Mouse (Mus musculus): ENCODE measurements at regions not wholly inside any gene's neighbourhood (a gene's known extent, or its start where the extent isn't known, plus 50 kb on each side); places are given as distances from the start of the nearest gene placed in this dataset.
A peak's percentile ranks its signal among the peaks of the same experiment; 100 is the strongest.
"Not testable (repeated sequence)": the region's sequence is repeated elsewhere in the genome, so short reads cannot be mapped to it uniquely, and the experiment has no call there.

DNA sequence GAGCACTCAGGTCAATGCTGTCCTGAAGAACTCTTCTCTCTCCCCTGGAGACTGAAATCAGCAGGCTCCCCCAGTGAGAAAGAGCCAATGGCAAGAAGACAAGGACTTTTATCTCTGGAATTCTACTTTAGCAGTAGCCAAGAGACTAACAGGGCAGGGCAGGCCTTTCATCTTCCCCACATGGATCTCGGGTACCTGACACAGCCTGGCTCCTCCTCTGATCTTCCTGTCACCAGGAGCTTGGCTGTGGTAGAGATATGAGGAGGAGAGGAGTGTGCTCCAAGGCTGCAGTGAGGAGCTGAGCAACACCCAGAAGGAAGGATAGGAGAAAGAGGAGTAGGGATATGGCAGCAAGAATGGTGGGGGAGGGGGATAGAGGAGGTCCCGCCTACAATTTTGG lies 488.5 kb downstream of the Tns1 start:
- ATAC-seq (ENCODE audit: low FRiP score), result no peak
- no peak overlapping the region for H3K27ac ChIP-seq (replicated peaks)
- WGBS, result 86% methylated on average over 2 of the region's 2 CpGs
- no peak overlapping the region for H3K4me3 ChIP-seq (replicated peaks)
- H3K9me3 ChIP-seq (replicated peaks), result no peaks in the 10 kb centered on the region
- no peaks in the 10 kb centered on the region for H3K36me3 ChIP-seq
- H3K4me1 ChIP-seq, result peaks cover 3% of the 10 kb centered on the region; the same call in 1 of the 2 replicates
- no peak overlapping the region for H3K9ac ChIP-seq (replicated peaks)
- H3K27me3 ChIP-seq (replicated peaks), result no peaks in the 10 kb centered on the region
- no peak overlapping the region for H3K4me2 ChIP-seq

DNA sequence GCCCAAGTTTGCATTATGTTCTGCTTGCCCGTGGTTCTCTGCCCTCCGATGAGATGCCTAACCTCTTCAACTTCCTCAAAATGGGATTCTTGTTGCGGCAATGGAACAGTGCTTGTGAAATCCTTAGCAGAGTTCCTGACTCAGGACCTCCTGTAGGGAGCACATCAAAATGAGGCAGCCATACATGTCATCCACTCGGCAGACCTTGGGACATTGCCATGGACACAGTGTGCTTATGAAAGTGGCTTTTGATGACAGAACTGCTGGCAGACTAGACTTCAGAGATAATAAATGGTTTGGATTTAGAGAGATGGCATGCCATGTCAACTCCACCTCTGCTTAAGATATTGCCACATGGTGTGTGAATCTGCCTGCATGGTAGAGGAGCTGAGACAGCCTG lies 489.4 kb downstream of the Tns1 start:
- Histone ChIP-seq H3K36me3 (no peaks in the 10 kb centered on the region), H3K4me3 (replicated peaks) (no peak overlapping the region), H3K4me2 (no peak overlapping the region), H3K27ac (replicated peaks) (no peak overlapping the region), H3K27me3 (replicated peaks) (no peaks in the 10 kb centered on the region), H3K4me1 (peaks cover 4% of the 10 kb centered on the region; the same call in 1 of the 2 replicates), H3K9ac (replicated peaks) (no peak overlapping the region), H3K9me3 (replicated peaks) (no peaks in the 10 kb centered on the region)
- 83% methylated on average over 4 of the region's 4 CpGs for WGBS
- no peak for ATAC-seq (ENCODE audit: low FRiP score)

DNA sequence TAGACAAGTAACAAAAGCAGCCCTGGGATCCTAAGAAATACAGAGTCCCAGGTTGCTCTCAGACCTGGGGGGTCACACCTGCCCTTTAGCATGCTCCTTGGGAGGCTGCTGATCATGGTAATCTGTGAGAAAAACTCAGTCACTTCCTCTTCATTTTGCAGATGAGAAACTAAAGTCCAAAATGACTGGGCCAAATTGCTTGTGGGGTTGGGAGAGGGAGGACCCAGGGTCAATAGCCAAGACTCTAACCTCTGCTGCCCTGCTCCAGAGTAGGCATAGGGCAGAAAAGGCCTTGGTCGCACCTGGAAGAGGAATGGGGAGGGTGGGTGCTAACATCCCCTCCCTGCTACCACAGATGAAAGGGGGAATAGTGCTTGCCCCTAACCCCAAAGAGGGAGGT lies 491.2 kb downstream of the Tns1 start:
- WGBS, result 95% methylated on average over 1 of the region's 1 CpGs
- Histone ChIP-seq H3K4me3 (replicated peaks) (no peak overlapping the region), H3K4me1 (peaks cover 4% of the 10 kb centered on the region; the same call in 1 of the 2 replicates), H3K9me3 (replicated peaks) (no peaks in the 10 kb centered on the region), H3K36me3 (no peaks in the 10 kb centered on the region), H3K27me3 (replicated peaks) (no peaks in the 10 kb centered on the region), H3K27ac (replicated peaks) (no peak overlapping the region), H3K4me2 (no peak overlapping the region), H3K9ac (replicated peaks) (no peak overlapping the region)
- no peak for ATAC-seq (ENCODE audit: low FRiP score)

DNA sequence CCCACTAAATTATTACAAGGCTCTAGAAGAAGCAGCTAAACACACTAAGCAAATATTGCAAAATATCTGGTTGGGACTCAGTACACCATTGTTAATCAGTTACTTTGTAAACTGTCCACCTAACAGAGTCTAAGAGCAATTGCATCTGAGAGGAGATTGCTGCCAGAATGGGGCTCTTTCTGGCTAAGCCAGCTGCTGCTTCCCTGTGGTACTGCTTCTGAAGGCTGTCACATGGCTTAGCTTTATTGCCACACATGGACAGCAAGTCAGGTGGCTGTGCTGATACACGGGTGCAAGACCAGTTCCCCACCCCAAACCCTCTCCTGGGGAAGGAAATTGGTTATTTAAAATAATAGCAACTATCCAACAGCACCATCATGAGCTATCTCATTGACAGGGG lies 493.9 kb downstream of the Tns1 start:
- Histone ChIP-seq H3K4me1 (peaks cover 5% of the 10 kb centered on the region; the same call in 1 of the 2 replicates), H3K36me3 (no peaks in the 10 kb centered on the region), H3K27me3 (replicated peaks) (no peaks in the 10 kb centered on the region), H3K9me3 (replicated peaks) (no peaks in the 10 kb centered on the region), H3K9ac (replicated peaks) (no peak overlapping the region), H3K4me3 (replicated peaks) (no peak overlapping the region), H3K27ac (replicated peaks) (no peak overlapping the region), H3K4me2 (no peak overlapping the region)
- 0% methylated on average over 1 of the region's 1 CpGs for WGBS
- ATAC-seq (ENCODE audit: low FRiP score), result no peak

DNA sequence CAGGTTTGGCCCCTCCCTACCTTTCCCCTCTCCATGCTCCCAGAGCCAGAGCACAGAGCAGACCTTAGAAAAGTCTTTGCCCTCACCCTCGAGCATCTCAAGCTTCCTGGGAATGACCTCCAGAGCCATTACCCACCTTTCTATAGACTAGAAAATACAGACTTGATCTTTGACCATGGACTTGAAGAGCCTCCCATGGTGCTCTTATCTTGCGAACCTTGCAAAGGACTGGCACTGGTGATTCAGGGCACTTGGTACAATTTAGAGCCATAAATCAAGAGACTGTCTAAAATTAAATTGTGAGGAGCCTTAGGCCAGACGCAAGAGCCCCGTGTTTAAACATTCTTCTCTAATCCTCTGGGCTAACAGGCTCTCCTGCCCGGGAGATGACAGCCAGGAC lies 498.9 kb downstream of the Tns1 start:
- H3K9me3 ChIP-seq (replicated peaks), result no peaks in the 10 kb centered on the region
- ATAC-seq (ENCODE audit: low FRiP score), result no peak
- H3K4me2 ChIP-seq, result no peak overlapping the region
- H3K36me3 ChIP-seq, result no peaks in the 10 kb centered on the region
- WGBS, result 77% methylated on average over 5 of the region's 5 CpGs
- H3K27me3 ChIP-seq (replicated peaks), result no peaks in the 10 kb centered on the region
- peaks cover 3% of the 10 kb centered on the region; the same call in 1 of the 2 replicates for H3K4me1 ChIP-seq
- H3K4me3 ChIP-seq (replicated peaks), result no peak overlapping the region
- no peak overlapping the region for H3K27ac ChIP-seq (replicated peaks)
- H3K9ac ChIP-seq (replicated peaks), result no peak overlapping the region

DNA sequence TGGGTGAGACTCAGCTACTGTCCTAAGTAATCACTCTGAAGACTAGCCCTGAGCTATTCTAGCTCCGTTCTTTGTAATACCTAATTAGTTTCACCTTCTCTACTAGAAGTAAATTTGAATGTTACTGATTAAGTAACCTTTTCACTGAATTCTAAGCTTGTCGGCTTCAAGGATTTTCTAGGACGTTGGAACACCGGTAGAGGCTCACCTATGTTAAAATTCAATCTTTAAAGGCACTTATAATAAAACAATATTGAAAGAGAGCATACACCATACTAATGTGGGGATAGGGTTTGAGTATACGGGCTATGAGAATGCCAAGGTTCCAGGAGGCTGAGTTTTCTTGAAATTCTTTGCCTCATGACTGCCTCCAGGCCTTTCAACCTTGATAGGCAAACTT lies 503.1 kb downstream of the Tns1 start:
- not testable (repeated sequence) for H3K4me1 ChIP-seq; H3K9me3 ChIP-seq (replicated peaks); H3K36me3 ChIP-seq; H3K27ac ChIP-seq (replicated peaks); H3K4me3 ChIP-seq (replicated peaks); H3K4me2 ChIP-seq; ATAC-seq (ENCODE audit: low FRiP score); H3K27me3 ChIP-seq (replicated peaks); H3K9ac ChIP-seq (replicated peaks)
- 91% methylated on average over 5 of the region's 5 CpGs for WGBS

DNA sequence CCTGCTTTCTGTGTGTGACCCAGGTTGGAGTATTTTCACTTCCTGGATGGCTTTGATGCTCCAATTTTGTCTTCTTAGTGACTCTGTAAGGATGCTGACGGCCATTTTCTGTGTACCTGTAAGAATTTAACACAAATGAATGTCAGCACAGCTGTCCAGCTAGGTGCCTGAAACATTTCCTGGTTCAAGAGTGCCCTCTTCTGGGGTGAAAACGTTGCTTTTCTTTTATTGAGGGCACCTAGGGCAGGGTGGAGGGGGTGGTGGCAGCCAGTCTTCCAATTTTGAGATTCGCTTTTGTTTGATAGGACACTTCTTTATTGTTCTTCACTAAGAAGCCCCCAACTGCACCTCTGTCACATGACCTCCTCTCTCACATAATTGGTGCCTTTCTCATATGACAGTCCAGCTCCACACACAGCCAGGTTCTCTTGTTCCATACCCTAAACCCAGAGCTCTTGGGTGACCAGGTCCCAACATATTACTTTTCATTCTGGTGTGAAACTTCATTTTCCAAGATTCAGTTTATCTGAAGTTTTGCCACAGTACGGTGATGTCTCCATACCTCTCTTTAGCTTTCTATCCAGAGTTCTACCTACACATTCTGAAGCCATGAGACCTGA lies 505.6 kb downstream of the Tns1 start:
- Histone ChIP-seq H3K9ac (replicated peaks) (no peak overlapping the region), H3K27me3 (replicated peaks) (no peaks in the 10 kb centered on the region), H3K4me1 (no peaks in the 10 kb centered on the region), H3K36me3 (no peaks in the 10 kb centered on the region), H3K4me2 (no peak overlapping the region), H3K9me3 (replicated peaks) (no peaks in the 10 kb centered on the region), H3K4me3 (replicated peaks) (no peak overlapping the region), H3K27ac (replicated peaks) (no peak overlapping the region)
- peak; percentile 75; the same call in 1 of the 2 replicates for ATAC-seq (ENCODE audit: low FRiP score)
- 42% methylated on average over 4 of the region's 4 CpGs for WGBS

DNA sequence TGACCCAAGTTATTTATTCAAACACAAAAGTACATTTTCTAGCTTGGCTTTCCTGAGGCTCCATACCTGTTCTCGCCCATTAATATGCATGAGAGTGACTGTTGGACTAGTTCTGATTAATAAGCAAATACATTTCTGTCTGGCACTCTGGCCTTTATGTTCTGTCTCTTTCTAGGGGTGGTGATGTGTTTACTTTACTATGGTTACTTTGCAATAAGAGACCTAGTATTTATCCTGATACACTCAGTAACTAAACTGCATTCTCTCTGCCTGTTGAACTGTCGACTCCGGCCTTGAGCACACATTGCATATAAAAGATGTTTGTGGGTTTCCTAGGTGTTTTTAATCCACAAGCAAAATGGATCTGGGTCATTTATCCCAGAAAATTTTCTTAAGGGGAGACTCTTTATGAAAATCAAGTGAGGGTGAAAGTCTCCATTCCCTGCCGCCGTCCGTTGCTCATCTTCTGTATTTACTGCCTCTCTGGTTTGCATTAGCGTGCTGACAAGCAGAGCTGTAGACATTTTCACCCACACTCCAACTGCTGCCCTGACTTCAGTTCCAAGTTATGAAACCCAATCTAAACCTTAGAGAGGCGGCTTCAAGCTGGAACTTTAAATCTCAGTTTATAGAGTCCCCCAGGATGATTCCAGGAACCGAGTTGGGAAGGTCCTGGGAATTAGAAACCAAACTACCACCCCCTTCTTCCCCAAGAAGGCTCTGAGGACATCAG lies 530.4 kb downstream of the Tns1 start:
- H3K9ac ChIP-seq (replicated peaks), result no peak overlapping the region
- no peak overlapping the region for H3K4me2 ChIP-seq
- ATAC-seq (ENCODE audit: low FRiP score), result no peak
- 83% methylated on average over 9 of the region's 9 CpGs for WGBS
- no peaks in the 10 kb centered on the region for H3K9me3 ChIP-seq (replicated peaks)
- H3K27ac ChIP-seq (replicated peaks), result no peak overlapping the region
- H3K27me3 ChIP-seq (replicated peaks), result no peaks in the 10 kb centered on the region
- H3K36me3 ChIP-seq, result no peaks in the 10 kb centered on the region
- no peak overlapping the region for H3K4me3 ChIP-seq (replicated peaks)
- no peaks in the 10 kb centered on the region for H3K4me1 ChIP-seq

DNA sequence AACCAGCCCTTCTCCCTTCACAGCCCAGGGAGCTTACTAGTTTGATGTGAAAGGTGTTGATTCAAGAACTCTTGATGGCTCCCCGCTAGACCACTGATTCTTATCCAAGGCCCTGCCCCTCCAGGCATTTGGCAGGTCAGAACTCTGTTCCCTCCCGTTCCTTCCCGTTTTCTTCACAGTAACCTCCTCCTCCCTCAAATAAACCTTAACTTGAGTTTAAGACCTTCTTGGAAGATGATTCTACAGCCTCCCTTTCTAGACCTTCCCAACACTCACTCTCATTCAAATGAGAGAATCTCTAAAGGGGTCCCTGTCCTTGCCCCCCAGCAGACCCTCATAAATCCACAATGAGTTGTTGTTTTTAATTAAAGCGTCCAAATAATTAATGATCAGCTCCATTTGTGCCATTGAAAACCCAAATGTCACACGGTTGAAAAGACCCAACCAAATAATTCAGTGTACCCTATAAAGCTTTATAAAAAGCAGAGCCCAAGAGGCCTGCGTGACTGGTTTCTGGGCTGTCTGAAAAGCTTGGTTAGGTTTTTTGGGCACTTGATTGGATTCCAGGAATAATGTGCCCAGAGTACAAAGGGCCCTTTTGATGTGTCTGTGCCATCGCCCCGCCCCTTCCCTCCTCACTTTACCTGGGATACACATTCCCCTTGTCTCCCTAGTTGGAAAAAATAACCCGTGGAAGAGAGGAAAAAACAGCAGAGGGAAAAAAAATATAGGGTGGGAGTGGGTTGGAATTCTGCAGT lies 532.7 kb downstream of the Tns1 start:
- no peak overlapping the region for H3K4me2 ChIP-seq
- H3K9me3 ChIP-seq (replicated peaks), result no peaks in the 10 kb centered on the region
- WGBS, result 19% methylated on average over 9 of the region's 9 CpGs

DNA sequence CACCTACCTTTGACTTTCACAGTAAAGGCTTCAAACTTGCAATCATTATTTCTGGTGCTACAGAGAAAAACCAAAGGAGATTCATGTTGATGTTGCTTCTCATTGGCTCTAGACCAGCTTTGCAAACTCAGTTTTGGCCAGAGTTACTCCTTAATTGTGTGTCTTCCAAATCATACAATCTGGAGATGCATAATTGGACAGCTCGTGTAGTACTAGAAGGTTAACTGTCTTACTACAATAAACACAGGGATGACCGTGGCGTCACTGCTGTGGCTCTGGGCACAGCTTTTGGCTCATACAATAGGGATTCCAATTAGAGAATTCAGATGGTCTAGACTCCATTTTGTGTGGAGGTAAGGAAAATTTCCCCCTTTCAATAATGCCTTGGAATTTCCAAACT lies 544.6 kb downstream of the Tns1 start:
- H3K27ac ChIP-seq (replicated peaks), result no peak overlapping the region
- H3K4me1 ChIP-seq, result no peaks in the 10 kb centered on the region
- ATAC-seq (ENCODE audit: low FRiP score), result no peak
- no peaks in the 10 kb centered on the region for H3K36me3 ChIP-seq
- WGBS, result 81% methylated on average over 3 of the region's 3 CpGs
- no peak overlapping the region for H3K4me2 ChIP-seq
- no peaks in the 10 kb centered on the region for H3K27me3 ChIP-seq (replicated peaks)
- no peaks in the 10 kb centered on the region for H3K9me3 ChIP-seq (replicated peaks)
- no peak overlapping the region for H3K9ac ChIP-seq (replicated peaks)
- H3K4me3 ChIP-seq (replicated peaks), result no peak overlapping the region

More for the DNA sequence above, 532.7 kb downstream of the Tns1 start:
- H3K4me3 ChIP-seq (replicated peaks), result no peak overlapping the region
- no peaks in the 10 kb centered on the region for H3K27me3 ChIP-seq (replicated peaks)
- H3K4me1 ChIP-seq, result no peaks in the 10 kb centered on the region
- H3K27ac ChIP-seq (replicated peaks), result 0 out of 2 replicates have a peak overlapping the region, but pooled peaks have one; percentile 14
- H3K36me3 ChIP-seq, result no peaks in the 10 kb centered on the region
- peak; percentile 74; the same call in 1 of the 2 replicates for ATAC-seq (ENCODE audit: low FRiP score)
- no peak overlapping the region for H3K9ac ChIP-seq (replicated peaks)

DNA sequence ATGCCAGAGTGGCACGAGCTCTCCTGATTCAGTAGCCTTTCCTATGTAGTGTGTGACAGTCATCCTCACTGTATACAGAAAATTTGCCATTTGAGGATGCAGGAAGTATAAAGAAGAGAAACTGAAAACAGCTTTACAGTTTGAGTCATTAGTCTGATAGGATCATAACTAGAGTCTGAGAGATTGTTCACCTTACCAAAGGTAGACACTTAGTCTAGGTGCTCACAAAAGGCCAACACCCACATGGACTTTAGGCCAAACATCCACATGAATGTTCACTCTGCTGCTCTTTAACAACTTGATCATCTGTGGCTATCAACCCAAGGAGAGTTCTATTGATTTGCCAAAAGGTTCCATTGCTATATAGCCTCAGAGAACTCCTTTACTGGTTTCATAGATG lies 547.2 kb downstream of the Tns1 start:
- Histone ChIP-seq H3K9me3 (replicated peaks) (no peaks in the 10 kb centered on the region), H3K27me3 (replicated peaks) (no peaks in the 10 kb centered on the region), H3K36me3 (no peaks in the 10 kb centered on the region), H3K4me2 (no peak overlapping the region), H3K4me3 (replicated peaks) (no peak overlapping the region), H3K4me1 (no peaks in the 10 kb centered on the region), H3K9ac (replicated peaks) (no peak overlapping the region), H3K27ac (replicated peaks) (no peak overlapping the region)
- WGBS, result 97% methylated on average over 1 of the region's 1 CpGs
- ATAC-seq (ENCODE audit: low FRiP score), result no peak

DNA sequence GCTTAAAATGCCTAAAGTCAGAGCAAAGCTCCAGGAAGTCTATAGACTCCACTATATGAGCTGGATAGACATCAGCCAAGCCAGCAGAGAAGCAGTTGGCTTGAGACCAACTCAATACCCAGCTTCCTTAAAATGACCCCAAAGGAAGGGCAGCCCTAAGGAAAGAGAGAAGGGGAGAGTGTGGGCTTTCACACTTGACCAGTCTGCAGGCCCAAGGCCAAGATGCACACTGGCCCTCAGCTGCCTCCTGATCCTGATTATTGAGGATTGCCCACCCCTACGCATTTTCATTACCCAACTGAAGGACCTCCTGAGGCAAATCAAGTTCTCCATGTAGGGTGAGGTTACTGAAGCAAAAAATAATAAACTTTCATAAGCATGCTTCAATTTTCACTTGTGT lies 548.6 kb downstream of the Tns1 start:
- no peak overlapping the region for H3K4me2 ChIP-seq
- no peak overlapping the region for H3K4me3 ChIP-seq (replicated peaks)
- H3K4me1 ChIP-seq, result no peaks in the 10 kb centered on the region
- 80% methylated on average over 1 of the region's 1 CpGs for WGBS
- no peak overlapping the region for H3K9ac ChIP-seq (replicated peaks)
- no peaks in the 10 kb centered on the region for H3K27me3 ChIP-seq (replicated peaks)
- H3K36me3 ChIP-seq, result no peaks in the 10 kb centered on the region
- no peak overlapping the region for H3K27ac ChIP-seq (replicated peaks)
- no peaks in the 10 kb centered on the region for H3K9me3 ChIP-seq (replicated peaks)
- no peak for ATAC-seq (ENCODE audit: low FRiP score)
